Mouse (Mus musculus) A20 (cell line): ENCODE results near the gene Gpr68.

ENCODE experiments used
- DNase-seq: peaks from one replicate; pipeline ENCODE4 v3.0.0-alpha.2; 2011; ENCODE audit warnings: low read depth, low spot score

The Gpr68 gene

DNA sequence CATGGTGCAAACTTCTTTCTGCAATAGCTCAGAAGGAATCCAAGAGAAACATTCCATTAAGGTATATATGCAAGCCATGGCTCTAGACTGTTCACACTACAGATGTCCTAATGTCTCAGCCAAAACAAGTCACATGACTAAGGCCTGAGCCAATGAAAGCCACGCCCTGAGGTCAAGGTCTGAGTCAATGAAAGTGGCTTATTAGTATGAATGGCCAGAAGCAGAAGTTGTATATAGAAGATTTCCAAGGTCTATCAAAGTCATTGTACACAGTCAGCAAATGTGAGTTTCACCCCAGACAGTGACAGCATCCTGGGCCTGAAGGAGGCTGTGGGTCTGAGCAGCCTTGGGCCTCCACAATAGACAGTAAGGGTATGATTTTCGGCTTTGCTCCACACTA is 77.0 kb downstream of the Gpr68 start:
- DNase-seq = no peak
